Mouse (Mus musculus): Measurements from ENCODE around the gene Zfp865. TPM values are rescaled to one million over a fixed set of nuclear protein-coding genes. Genes with fewer than 3 reads are reported as not detected.
"Not testable (repeated sequence)": the region's sequence is repeated elsewhere in the genome, so short reads cannot be mapped to it uniquely, and the experiment has no call there.

The Zfp865 gene
- polyA plus RNA-seq, 1 experiment from 2014 or later: 7.6 TPM

DNA sequence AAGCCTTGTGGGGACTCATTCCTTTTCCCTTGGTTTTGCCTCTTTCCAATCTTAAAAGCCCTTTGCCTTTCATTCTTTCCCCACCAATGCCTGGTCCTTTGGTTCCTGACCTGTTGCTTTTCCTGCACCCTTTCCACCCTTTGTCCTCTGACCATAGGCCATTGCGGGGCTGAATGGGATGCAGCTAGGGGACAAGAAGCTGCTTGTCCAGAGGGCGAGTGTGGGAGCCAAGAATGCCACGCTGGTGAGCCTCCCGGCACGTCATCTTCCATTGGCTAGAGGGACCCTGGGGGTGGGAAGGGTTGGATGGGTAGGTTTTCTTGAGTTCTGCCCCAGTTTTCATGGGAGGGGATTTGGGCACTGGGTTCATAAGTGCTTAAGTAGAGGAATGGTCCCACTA, 54.8 kb downstream of the Zfp865 start:
- H3K36me3 ChIP-seq: peaks cover 92% of the 10 kb centered on the region
- H3K4me3 ChIP-seq (replicated peaks): no peak overlapping the region
- 96% methylated on average over 5 of the region's 5 CpGs for WGBS
- H3K27me3 ChIP-seq: no peaks in the 10 kb centered on the region
- no peak overlapping the region for H3K4me2 ChIP-seq
- no peaks in the 10 kb centered on the region for H3K9me3 ChIP-seq (replicated peaks)
- no peaks in the 10 kb centered on the region for H3K4me1 ChIP-seq
- ATAC-seq (replicated peaks; ENCODE audit: low FRiP score): no peak
- H3K27ac ChIP-seq: no peak overlapping the region
- H3K9ac ChIP-seq: no peak overlapping the region

DNA sequence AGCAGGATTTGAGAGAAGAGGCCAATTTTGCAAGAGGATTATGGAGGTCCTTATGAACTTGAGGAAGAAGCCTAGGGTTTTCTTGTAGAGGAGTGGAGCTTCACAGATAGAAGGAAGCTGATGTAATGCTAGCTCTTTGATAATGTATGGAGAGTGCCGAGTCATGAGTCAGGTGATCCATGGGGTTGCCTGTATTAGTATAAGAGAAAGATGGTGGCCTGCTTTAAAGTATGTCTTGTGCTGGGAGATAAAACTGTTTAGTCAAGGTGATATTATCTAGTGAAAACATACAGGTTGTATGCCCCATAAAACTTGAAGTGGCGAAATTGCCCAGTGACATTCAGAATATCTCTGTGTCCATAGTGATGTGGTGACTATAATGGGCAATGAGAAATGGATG, 56.8 kb downstream of the Zfp865 start:
- no peaks in the 10 kb centered on the region for H3K9me3 ChIP-seq (replicated peaks)
- H3K27me3 ChIP-seq: no peaks in the 10 kb centered on the region
- H3K27ac ChIP-seq: no peak overlapping the region
- ATAC-seq (replicated peaks; ENCODE audit: low FRiP score): no peak
- H3K4me2 ChIP-seq: no peak overlapping the region
- H3K4me3 ChIP-seq (replicated peaks): no peak overlapping the region
- no peak overlapping the region for H3K9ac ChIP-seq
- H3K36me3 ChIP-seq: peaks cover 74% of the 10 kb centered on the region
- H3K4me1 ChIP-seq: peaks cover 13% of the 10 kb centered on the region
- 82% methylated on average over 2 of the region's 2 CpGs for WGBS

DNA sequence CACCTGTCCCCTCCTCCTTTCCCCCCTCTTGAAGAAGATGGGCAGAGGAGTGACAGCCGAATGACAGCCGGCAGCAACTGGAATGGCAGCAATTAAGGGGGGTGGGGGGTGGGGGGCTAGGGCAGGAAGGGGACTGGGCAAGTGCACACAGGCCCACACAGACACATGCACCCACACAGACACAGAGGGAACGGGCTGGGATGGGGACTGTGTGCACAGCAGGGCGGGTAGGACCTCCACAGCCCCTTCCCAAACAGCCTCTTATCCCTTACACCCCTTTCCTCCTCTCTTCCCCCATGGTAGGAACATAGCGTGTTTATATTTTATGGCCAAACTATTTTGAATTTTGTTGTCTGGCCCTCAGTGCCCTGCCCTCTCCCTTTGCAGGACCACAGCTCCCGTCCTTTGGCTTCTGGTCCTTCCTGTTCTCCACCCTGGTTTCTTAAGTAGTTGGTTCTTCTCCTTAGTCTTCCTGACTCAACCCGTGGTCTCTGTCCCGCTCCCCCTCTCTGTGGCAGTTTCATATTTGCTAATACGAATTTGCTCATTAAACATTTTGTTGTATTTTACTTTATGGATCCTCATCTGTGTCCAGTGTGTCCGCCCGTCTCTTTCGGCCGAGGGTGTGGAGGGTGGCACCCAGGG, 59.3 kb downstream of the Zfp865 start:
- H3K4me1 ChIP-seq: peaks cover 24% of the 10 kb centered on the region
- peak overlapping the region; percentile 96 for H3K27ac ChIP-seq
- ATAC-seq (replicated peaks; ENCODE audit: low FRiP score): peak; percentile 28
- not testable (repeated sequence) for H3K9me3 ChIP-seq (replicated peaks); H3K27me3 ChIP-seq
- peak overlapping the region; percentile 76 for H3K4me2 ChIP-seq
- H3K4me3 ChIP-seq (replicated peaks): peak overlapping the region; percentile 99
- 42% methylated on average over 9 of the region's 13 CpGs for WGBS
- H3K9ac ChIP-seq: peak overlapping the region; percentile 98; the same call in 1 of the 2 replicates
- H3K36me3 ChIP-seq: peaks cover 68% of the 10 kb centered on the region

DNA sequence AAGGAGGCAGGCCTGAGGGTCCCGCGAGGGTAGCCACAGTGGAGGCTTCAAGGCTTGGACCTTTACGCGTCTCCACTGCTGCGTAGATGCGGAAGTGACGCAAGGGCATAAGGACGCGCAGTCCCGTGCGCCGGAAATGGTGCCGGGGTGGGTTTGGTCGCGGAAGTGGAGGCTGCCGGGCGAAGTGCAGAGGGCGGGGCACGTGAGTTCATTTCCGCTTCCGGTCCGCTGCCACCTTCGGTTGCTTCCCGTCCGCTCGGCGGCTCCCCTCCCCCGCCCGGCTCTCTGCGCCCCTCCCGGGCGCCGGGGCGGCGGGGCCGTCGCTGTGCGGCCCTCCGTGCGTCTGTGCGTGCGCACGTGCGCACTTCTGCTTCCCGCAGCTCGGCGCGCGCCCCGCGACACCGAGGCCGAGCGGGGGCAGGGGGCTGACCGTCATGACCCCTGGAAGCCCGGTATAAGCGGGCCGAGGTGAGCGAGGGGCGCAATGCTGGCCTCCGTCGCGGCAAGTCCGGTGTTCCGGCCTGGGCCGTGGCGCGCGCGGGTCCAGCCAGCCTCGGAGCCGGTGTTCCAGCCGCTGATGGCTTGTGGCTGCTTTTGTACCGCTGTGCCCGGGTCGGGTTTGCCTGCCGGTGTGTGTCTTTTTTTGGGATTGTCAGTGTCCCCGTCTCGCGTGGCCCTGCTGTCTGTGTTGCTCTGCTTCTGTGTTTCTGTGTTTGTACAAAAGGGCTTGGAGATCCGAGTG, 60.0 kb downstream of the Zfp865 start, which contains the start of gene Epn1:
TSS of gene Epn1 (plus strand) at position 226 of the 742 bp plus-strand sequence.
- H3K9ac ChIP-seq: peak within 1 kb of the TSS; percentile 98
- H3K4me3 ChIP-seq (replicated peaks): peak within 1 kb of the TSS; percentile 99
- under 1% methylated on average over 78 of the region's 81 CpGs for WGBS
- peak within 1 kb of the TSS; percentile 76 for H3K4me2 ChIP-seq
- H3K4me1 ChIP-seq: peaks cover 24% of the 10 kb centered on the region
- no peaks in the 10 kb centered on the region for H3K9me3 ChIP-seq (replicated peaks)
- peak within 1 kb of the TSS; percentile 96 for H3K27ac ChIP-seq
- ATAC-seq (replicated peaks; ENCODE audit: low FRiP score): peak; percentile 97
- no peaks in the 10 kb centered on the region for H3K27me3 ChIP-seq
- peaks cover 68% of the 10 kb centered on the region for H3K36me3 ChIP-seq

DNA sequence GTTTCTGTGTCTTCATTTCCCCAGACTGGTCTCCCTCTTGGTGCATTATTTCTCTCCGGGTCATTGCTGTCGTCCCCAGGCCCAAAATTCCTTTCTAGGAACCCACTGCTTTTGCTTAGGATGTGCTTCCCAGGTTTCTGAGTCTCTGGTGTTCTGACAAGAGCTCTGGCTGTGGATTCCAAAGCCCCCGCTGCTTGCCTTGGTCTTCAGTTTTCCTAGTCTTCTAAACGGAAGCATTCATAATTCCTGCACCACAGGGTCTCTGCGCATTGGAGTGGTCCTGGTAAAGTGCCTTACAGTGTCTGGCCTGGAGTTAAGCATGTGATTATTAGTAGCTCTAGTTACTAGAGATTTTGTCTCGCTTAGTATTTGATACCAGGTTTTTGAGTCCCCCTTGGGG, 60.6 kb downstream of the Zfp865 start:
- Histone ChIP-seq H3K4me1 (peaks cover 24% of the 10 kb centered on the region), H3K27ac (peak overlapping the region; percentile 96), H3K27me3 (no peaks in the 10 kb centered on the region), H3K4me2 (peak overlapping the region; percentile 76), H3K4me3 (replicated peaks) (peak overlapping the region; percentile 99), H3K9ac (peak overlapping the region; percentile 98), H3K36me3 (peaks cover 69% of the 10 kb centered on the region), H3K9me3 (replicated peaks) (no peaks in the 10 kb centered on the region)
- no peak for ATAC-seq (replicated peaks; ENCODE audit: low FRiP score)
- 16% methylated on average over 6 of the region's 6 CpGs for WGBS

DNA sequence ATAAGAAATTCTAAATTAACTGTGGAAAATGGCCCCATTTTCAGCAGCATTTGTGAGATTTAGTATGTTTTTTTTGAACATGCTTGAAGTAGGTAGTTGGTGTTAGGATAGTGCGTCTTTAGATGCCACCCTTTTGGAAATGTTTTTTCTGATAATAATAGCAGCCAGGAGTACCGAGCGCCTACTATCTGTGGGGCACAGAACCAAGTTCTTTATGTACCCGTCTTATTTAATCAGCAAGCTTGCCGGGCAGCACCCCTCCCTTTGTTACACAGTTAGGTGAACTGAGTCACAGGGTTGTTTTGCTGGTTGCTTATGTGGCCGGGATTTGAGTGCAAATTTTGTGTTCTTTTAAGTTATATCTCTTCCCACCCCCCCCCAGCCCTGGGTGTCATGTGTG, 61.1 kb downstream of the Zfp865 start:
- Histone ChIP-seq H3K9me3 (replicated peaks) (no peaks in the 10 kb centered on the region), H3K4me2 (peak overlapping the region; percentile 76), H3K27ac (0 out of 2 replicates have a peak overlapping the region, but pooled peaks have one; percentile 96), H3K9ac (peak overlapping the region; percentile 98), H3K27me3 (no peaks in the 10 kb centered on the region), H3K4me1 (peaks cover 24% of the 10 kb centered on the region), H3K4me3 (replicated peaks) (peak overlapping the region; percentile 99), H3K36me3 (peaks cover 70% of the 10 kb centered on the region)
- 67% methylated on average over 6 of the region's 6 CpGs for WGBS
- ATAC-seq (replicated peaks; ENCODE audit: low FRiP score): no peak

DNA sequence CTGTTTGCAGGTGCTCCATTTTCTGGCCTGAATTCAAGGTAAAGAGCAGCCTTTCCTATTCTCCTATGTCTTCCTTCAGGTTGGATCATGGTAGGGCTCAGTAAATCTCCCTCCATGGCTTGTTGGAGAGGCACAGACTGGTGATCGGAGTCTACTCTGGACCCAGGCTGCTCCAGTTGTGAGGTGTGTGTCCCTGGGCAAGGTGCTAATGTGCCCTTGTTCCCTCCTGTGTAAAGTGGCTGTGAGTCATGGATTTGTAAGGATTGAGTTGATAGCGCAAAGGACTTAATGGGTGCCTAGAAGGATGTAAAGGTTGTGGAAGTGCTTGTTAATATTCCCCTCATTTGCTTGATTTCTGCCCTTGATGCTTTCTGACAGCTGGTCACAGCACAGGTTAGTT, 61.8 kb downstream of the Zfp865 start:
- no peak overlapping the region for H3K9ac ChIP-seq
- H3K36me3 ChIP-seq: peaks cover 67% of the 10 kb centered on the region
- no peak for ATAC-seq (replicated peaks; ENCODE audit: low FRiP score)
- peaks cover 26% of the 10 kb centered on the region for H3K4me1 ChIP-seq
- H3K4me3 ChIP-seq (replicated peaks): no peak overlapping the region
- H3K27me3 ChIP-seq: no peaks in the 10 kb centered on the region
- H3K9me3 ChIP-seq (replicated peaks): no peaks in the 10 kb centered on the region
- WGBS: 96% methylated on average over 2 of the region's 2 CpGs
- H3K27ac ChIP-seq: no peak overlapping the region
- H3K4me2 ChIP-seq: peak overlapping the region; percentile 76; the same call in 1 of the 2 replicates

DNA sequence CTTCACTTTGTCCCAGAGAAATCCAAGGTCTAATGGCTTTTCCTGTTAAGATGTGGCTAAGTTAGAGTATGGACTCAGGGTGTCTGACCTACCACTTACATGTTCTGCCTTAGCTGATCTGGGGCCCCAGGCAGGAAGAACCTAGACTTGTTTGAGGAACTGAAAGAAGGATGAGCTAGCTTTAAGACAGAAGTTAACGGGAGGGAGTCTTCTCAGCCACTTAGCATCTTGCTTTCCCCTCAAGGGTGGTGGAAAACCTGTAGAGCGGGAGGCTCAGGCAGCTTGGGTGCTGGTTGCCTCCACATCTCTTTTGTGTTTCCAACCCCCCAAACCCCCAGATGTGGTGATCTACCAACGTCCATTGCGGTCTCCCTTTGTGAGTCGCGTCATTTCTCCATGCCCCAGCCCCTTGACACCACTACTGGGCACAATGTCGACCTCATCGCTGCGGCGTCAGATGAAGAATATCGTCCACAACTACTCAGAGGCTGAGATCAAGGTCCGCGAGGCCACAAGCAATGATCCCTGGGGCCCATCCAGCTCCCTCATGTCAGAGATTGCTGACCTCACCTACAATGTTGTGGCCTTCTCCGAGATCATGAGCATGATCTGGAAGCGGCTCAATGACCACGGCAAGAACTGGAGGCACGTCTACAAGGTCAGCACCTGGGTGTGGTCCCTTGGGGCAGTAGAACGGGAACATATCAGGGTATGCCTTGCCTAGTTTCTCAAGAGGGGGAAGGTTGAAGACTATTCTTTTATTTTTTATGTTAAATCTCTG, 63.3 kb downstream of the Zfp865 start:
- H3K27ac ChIP-seq: no peak overlapping the region
- no peak overlapping the region for H3K4me2 ChIP-seq
- no peak for ATAC-seq (replicated peaks; ENCODE audit: low FRiP score)
- H3K4me3 ChIP-seq (replicated peaks): no peak overlapping the region
- 88% methylated on average over 18 of the region's 18 CpGs for WGBS
- no peaks in the 10 kb centered on the region for H3K9me3 ChIP-seq (replicated peaks)
- H3K27me3 ChIP-seq: no peaks in the 10 kb centered on the region
- H3K9ac ChIP-seq: no peak overlapping the region
- H3K36me3 ChIP-seq: peaks cover 61% of the 10 kb centered on the region
- H3K4me1 ChIP-seq: peaks cover 30% of the 10 kb centered on the region

DNA sequence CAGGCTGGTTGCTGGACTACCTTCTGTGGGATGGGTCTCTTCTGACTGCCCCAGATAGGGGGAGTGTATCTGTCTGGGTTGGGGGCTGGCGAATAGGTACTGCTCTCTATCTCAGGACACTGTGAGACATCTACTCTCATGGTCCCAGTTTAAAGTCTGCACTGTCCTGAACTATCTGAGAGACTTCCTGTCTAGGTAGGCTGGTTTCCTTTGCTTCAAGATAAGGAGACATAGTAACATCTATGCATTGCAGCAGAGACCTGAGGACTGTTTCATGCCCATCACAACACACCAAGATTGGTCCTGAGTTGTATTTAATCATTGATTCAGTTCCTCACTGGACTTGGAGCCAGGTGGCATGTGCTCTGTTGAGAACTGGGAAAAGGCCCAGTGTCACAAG, 65.3 kb downstream of the Zfp865 start:
- WGBS: 94% methylated on average over 1 of the region's 1 CpGs
- peaks cover 70% of the 10 kb centered on the region for H3K36me3 ChIP-seq

More for the DNA sequence above, 65.3 kb downstream of the Zfp865 start:
- no peak overlapping the region for H3K4me3 ChIP-seq (replicated peaks)
- no peak overlapping the region for H3K4me2 ChIP-seq
- no peak overlapping the region for H3K27ac ChIP-seq
- no peak for ATAC-seq (replicated peaks; ENCODE audit: low FRiP score)
- H3K27me3 ChIP-seq: no peaks in the 10 kb centered on the region
- H3K4me1 ChIP-seq: peaks cover 30% of the 10 kb centered on the region
- no peaks in the 10 kb centered on the region for H3K9me3 ChIP-seq (replicated peaks)
- H3K9ac ChIP-seq: no peak overlapping the region

Other genes with a start within 250 kb of the Zfp865 start
- not detected in 2 replicates for gene Fam71e2, start 249.1 kb upstream of the Zfp865 start, polyA plus RNA-seq (2015; fragmentation: Nextera tagmentation; extraction: Ambion mirVana)
- 0.27 and 0.30 TPM in 2 replicates for gene Il11, start 237.5 kb upstream of the Zfp865 start, polyA plus RNA-seq (2015; fragmentation: Nextera tagmentation; extraction: Ambion mirVana)
- 1.0 TPM in 1 of 2 replicates, not detected in the other for gene Tmem190, start 237.4 kb upstream of the Zfp865 start, polyA plus RNA-seq (2015; fragmentation: Nextera tagmentation; extraction: Ambion mirVana)
- gene Tmem238, start 230.7 kb upstream of the Zfp865 start, polyA plus RNA-seq (2015; fragmentation: Nextera tagmentation; extraction: Ambion mirVana): 12.9 and 14.1 TPM in 2 replicates
- 391 and 408 TPM in 2 replicates for gene Rpl28, start 227.5 kb upstream of the Zfp865 start, polyA plus RNA-seq (2015; fragmentation: Nextera tagmentation; extraction: Ambion mirVana)
- gene Ube2s, start 207.8 kb upstream of the Zfp865 start, polyA plus RNA-seq (2015; fragmentation: Nextera tagmentation; extraction: Ambion mirVana): 384 and 386 TPM in 2 replicates
- gene Shisa7, start 175.7 kb upstream of the Zfp865 start, polyA plus RNA-seq (2015; fragmentation: Nextera tagmentation; extraction: Ambion mirVana): 0.84 and 0.96 TPM in 2 replicates
- 6.1 and 7.2 TPM in 2 replicates for gene Isoc2b, start 150.1 kb upstream of the Zfp865 start, polyA plus RNA-seq (2015; fragmentation: Nextera tagmentation; extraction: Ambion mirVana)
- 0.93 and 1.2 TPM in 2 replicates for gene Isoc2a, start 143.2 kb upstream of the Zfp865 start, polyA plus RNA-seq (2015; fragmentation: Nextera tagmentation; extraction: Ambion mirVana)
- not detected in 2 replicates for gene Gm36210, start 113.9 kb upstream of the Zfp865 start, polyA plus RNA-seq (2015; fragmentation: Nextera tagmentation; extraction: Ambion mirVana)
- gene Zfp628, start 105.2 kb upstream of the Zfp865 start, polyA plus RNA-seq (2015; fragmentation: Nextera tagmentation; extraction: Ambion mirVana): 4.0 and 4.1 TPM in 2 replicates
- gene Nat14, start 98.3 kb upstream of the Zfp865 start, polyA plus RNA-seq (2015; fragmentation: Nextera tagmentation; extraction: Ambion mirVana): 4.2 and 5.3 TPM in 2 replicates
- gene Ssc5d, start 94.6 kb upstream of the Zfp865 start, polyA plus RNA-seq (2015; fragmentation: Nextera tagmentation; extraction: Ambion mirVana): 1.9 and 2.7 TPM in 2 replicates
- 0.19 and 0.27 TPM in 2 replicates for gene Sbk2, start 56.0 kb upstream of the Zfp865 start, polyA plus RNA-seq (2015; fragmentation: Nextera tagmentation; extraction: Ambion mirVana)
- not detected in 2 replicates for gene Sbk3, start 49.2 kb upstream of the Zfp865 start, polyA plus RNA-seq (2015; fragmentation: Nextera tagmentation; extraction: Ambion mirVana)
- gene Zfp579, start 24.2 kb upstream of the Zfp865 start, polyA plus RNA-seq (2015; fragmentation: Nextera tagmentation; extraction: Ambion mirVana): 36.7 and 39.9 TPM in 2 replicates
- 10.4 and 12.7 TPM in 2 replicates for gene Zfp524, start 6.0 kb upstream of the Zfp865 start, polyA plus RNA-seq (2015; fragmentation: Nextera tagmentation; extraction: Ambion mirVana)
- 46.5 and 53.1 TPM in 2 replicates for gene Fiz1, start 5.7 kb upstream of the Zfp865 start, polyA plus RNA-seq (2015; fragmentation: Nextera tagmentation; extraction: Ambion mirVana)
- 1.6 and 2.5 TPM in 2 replicates for gene Gm44973, start 4.9 kb upstream of the Zfp865 start, polyA plus RNA-seq (2015; fragmentation: Nextera tagmentation; extraction: Ambion mirVana)
- 24.9 and 27.0 TPM in 2 replicates for gene Ccdc106, start 177 bp downstream of the Zfp865 start, polyA plus RNA-seq (2015; fragmentation: Nextera tagmentation; extraction: Ambion mirVana)
- gene 4632433K11Rik, start 13.7 kb downstream of the Zfp865 start, polyA plus RNA-seq (2015; fragmentation: Nextera tagmentation; extraction: Ambion mirVana): not detected in 2 replicates
- 6.3 and 6.4 TPM in 2 replicates for gene Zfp784, start 18.1 kb downstream of the Zfp865 start, polyA plus RNA-seq (2015; fragmentation: Nextera tagmentation; extraction: Ambion mirVana)
- gene Zfp580, start 31.2 kb downstream of the Zfp865 start, polyA plus RNA-seq (2015; fragmentation: Nextera tagmentation; extraction: Ambion mirVana): 36.2 and 41.0 TPM in 2 replicates
- 145 and 152 TPM in 2 replicates for gene U2af2, start 41.8 kb downstream of the Zfp865 start, polyA plus RNA-seq (2015; fragmentation: Nextera tagmentation; extraction: Ambion mirVana)
- gene Epn1, start 59.9 kb downstream of the Zfp865 start, polyA plus RNA-seq (2015; fragmentation: Nextera tagmentation; extraction: Ambion mirVana): 55.5 and 62.2 TPM in 2 replicates
- gene Rfpl4, start 96.6 kb downstream of the Zfp865 start, polyA plus RNA-seq (2015; fragmentation: Nextera tagmentation; extraction: Ambion mirVana): not detected in 2 replicates
- gene Rasl2-9, start 105.6 kb downstream of the Zfp865 start, polyA plus RNA-seq (2015; fragmentation: Nextera tagmentation; extraction: Ambion mirVana): 0.54 TPM in 1 of 2 replicates, not detected in the other
- gene Vmn1r55, start 129.3 kb downstream of the Zfp865 start, polyA plus RNA-seq (2015; fragmentation: Nextera tagmentation; extraction: Ambion mirVana): not detected in 2 replicates
- not detected in 2 replicates for gene Vmn1r56, start 176.4 kb downstream of the Zfp865 start, polyA plus RNA-seq (2015; fragmentation: Nextera tagmentation; extraction: Ambion mirVana)
- gene Vmn1r57, start 198.1 kb downstream of the Zfp865 start, polyA plus RNA-seq (2015; fragmentation: Nextera tagmentation; extraction: Ambion mirVana): not detected in 2 replicates